Mouse (Mus musculus) G1E (cell line): ENCODE measurements around the gene B230217C12Rik.

Experiments used
- CTCF ChIP-seq: IDR thresholded peaks from 2 replicates; pipeline ENCODE4 v1.5.1; 2012; ENCODE audit warnings: low read depth, low read length, inconsistent platforms, mixed read lengths
- GATA1 ChIP-seq: IDR thresholded peaks from 2 replicates; pipeline ENCODE4 v1.6.1; 2012; ENCODE audit warnings: borderline replicate concordance, low read length, inconsistent platforms, mixed read lengths
- GATA2 ChIP-seq: IDR thresholded peaks from 2 replicates; pipeline ENCODE4 v1.6.1; 2012; ENCODE audit warnings: low read depth, low read length, inconsistent platforms, borderline replicate concordance
- POLR2AphosphoS5 ChIP-seq: IDR thresholded peaks from 2 replicates; pipeline ENCODE4 v1.6.1; 2012; ENCODE audit warnings: low read depth, low read length, inconsistent platforms; ENCODE audit not compliant: insufficient replicate concordance
- TAL1 ChIP-seq: conservative IDR thresholded peaks from 2 replicates; pipeline ENCODE4 v1.6.1; 2012; ENCODE audit warnings: low read depth, low read length, inconsistent platforms, mixed read lengths

- no peak for TF ChIP-seq CTCF
- no peak for TF ChIP-seq GATA1
- no peak for TF ChIP-seq POLR2AphosphoS5
- TF ChIP-seq TAL1: no peak
- TF ChIP-seq GATA2: no peak
Observed at GRCm38 (mm10) chr11:97808093-97808492, 32.5 kb upstream of the B230217C12Rik start.
